Mouse (Mus musculus): ENCODE data around the gene Olfr1371. TPM values are rescaled to one million over a fixed set of nuclear protein-coding genes. Genes with fewer than 3 reads are reported as not detected.

The Olfr1371 gene
- total RNA-seq (2021) = not detected

DNA sequence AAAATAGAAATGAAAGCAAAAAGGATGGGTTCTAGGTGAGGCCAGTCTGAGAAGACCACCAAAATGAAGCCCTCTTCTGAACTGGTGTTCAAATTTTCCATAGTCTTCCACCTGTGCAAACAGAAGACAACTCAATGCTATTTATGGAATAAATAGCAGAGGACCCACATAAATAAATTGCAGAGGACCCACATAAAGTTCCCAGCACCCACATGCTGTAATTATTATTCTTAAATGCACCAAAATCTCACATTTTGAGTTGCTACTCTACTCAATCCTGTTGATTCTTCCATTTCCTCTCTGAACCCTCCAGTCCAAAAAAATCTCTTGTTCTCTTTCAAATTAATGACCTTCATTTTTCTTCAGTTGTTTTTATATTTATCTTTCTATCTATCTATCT lies at the start of gene Olfr1371:
Gene Olfr1371, minus strand, starts transcription at position 101 of the 400 bp plus-strand sequence.
- DNase-seq = no peak

DNA sequence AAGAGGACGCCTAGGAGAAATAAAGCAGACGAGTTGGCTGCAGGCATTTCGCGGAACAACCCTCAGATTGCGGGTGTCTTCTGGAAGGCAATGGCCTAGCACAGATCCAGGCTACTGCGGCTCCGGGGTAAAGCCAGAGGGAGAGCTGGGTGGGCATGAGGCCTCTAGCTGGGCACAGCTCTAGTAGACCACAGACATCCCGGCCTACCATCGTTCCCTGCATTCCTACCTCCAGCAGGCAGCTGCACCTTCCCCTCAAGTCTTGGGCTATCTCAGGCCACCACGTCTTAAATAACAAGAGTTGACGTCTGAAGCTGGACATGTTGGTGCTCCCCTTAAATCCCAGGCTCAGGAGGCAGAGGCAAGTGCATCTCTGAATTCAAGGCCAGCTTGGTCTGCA lies 48.6 kb upstream of the Olfr1371 start:
- no peak for DNase-seq

DNA sequence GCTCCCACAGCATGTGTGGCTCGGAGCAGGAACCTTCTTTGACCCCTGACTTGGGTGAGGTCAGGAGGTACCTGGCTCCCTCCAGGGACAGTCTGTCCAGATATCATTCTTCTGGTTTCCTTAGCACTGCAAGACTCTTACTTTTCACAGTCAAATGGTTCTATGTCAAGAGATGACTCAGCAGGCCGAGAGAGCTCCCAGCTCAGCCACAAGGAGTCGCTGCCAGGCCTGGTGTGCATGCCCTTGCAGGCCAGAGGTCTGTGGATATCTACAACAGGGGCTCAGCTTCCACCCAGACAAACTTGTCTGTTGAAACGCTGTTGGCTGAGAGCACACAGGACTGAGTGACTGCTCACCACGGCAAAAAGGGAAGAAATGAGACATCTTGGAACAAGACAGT lies 48.1 kb upstream of the Olfr1371 start:
- peak; percentile 82 for DNase-seq

DNA sequence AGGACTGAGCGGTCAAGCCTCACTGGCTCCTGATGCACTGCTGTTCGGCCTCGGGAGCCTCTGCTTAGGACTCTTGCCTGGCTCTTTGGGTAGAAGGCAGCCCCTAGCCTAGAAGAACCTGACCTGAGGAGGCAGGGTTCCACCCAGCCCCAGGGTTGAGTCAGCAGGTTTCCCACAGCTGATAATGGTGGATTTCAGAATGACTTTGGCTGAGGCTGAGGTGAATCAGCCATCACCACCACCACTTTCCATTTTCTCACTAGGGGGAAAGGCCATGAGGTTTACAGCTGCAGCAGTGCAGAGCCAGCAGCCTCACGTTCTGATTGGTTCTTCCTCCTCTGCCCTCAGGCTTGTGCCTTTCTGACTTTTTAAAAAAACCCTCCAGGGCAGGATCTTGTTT lies 47.1 kb upstream of the Olfr1371 start:
- DNase-seq = no peak

DNA sequence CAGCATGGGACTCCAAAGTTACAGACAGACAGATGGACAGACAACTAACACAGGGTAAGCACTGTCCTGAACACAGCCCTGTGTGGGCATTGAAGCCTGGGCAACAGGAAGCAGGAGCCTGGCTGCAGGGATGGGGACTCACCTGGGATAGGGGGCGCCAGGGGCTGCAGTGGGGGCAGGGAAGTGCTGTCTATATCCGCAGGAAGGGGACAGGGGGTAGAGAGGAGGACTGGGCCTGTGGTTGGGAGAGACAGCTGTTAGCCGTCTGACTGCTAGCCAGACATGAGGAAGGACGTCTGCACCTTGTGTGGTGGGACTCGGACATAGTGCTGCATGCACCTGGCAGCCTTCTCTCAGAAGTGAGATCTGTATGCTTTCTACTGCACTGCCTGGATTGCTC lies 44.9 kb upstream of the Olfr1371 start:
- no peak for DNase-seq

DNA sequence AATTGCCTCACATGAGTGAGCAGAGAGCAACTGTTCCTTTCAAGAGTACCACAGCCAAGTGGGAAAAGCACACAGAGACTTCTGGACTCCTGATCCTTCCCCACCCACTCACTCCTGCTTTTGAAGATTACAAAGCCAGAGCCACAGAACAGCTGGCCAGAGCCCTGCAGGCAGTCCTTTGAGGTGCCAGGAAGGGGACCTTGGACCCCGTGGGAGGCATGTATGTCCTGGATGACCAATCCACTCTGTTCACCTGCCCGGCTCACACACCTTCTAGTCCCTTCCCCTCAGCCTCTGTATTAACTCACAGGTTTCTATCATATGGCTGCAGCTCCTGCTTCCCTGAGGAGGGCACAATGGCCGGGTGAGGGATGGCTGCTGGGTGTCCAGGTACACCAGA lies 43.6 kb upstream of the Olfr1371 start:
- DNase-seq = no peak

DNA sequence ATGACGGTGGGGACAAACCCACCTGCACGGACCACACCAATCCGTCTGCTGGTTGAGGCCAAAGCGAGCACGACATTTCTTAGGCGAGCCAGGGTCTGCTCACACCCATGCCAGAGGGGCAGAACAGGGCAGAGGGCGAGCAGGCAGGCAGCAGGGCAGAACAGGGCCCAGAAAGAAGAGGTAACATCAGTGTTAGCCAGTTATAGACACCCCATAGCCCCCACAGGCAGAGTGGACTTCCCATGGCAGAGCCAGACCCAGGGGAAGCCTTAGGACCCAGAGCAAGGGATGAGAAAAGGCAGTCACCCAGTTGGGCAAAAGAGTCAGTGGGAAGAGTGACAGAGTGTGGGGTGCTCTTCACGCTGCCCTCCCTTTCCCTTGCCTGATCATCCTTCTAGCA lies 41.3 kb upstream of the Olfr1371 start:
- DNase-seq = no peak

DNA sequence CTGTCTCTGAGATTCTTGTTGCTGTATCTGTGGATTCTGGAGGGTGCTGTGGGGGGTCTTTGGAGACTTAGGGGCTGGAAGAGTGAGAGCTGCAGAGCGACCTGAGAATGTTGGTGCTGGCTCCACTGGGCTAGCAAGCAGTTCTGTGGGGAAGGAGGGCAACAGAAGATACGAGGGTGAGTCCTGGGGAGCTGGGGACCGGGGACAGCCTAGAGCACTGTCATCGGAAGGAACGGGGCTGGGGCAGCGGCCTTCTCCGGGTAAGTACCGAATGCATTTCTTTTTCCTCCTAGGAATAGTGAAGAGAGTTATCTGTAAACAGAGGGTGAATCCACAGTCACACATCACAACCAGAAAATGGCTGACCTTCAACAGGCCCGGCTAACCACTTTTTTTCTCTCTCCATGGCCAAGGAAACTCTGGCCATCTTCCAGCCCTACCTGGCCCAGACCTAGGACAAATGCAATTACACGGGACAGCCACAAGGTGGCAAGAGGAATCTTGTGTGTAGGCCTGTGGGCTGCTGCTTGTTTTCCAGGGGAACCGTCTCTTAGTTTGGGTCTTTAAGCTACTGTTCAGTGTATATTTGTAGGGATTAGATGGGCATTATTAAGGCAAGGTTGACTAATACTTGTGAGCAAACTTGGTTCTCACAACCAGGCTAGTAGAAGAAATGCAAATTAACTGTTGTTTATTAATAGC lies 40.0 kb upstream of the Olfr1371 start:
- DNase-seq = peak; percentile 82

DNA sequence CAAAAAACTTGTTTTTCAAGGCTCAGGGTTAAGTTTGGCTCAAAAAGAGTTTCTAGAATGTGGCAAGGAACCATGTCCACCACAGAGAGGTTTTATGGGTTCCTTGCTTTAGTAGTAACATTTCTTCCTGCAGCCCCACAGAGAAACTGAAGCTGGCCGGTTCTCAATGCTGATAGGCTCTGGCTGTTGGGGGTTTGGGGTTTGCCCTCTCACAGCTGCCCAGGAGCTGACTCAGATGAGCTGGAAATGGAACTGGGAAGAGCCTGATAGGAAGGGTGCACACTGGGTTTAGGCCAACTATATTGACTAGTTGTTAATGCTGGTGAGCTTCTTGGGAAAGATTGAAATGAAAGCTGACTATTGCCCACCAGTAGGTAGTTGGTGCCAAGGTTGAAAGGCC lies 38.9 kb upstream of the Olfr1371 start:
- no peak for DNase-seq

DNA sequence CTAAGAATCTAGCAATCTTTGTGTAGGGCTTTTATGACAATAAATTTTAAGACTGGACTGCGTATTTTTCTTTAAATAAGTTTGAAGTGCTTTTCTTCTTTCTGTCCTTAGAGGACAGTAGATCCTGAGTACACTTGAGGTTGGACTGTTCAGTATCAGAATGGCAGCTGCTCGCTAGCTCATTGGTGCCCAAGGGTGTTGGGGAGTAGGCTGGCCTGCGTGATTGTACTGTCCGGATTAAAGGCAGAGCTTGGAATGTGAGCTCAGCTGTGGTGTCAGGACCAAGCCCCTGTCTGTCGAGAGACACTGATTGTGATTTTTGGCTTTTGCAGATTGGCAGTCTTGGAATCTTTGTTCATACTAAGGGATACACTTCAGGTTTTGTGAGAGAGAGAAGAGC lies 38.0 kb upstream of the Olfr1371 start:
- DNase-seq = no peak

DNA sequence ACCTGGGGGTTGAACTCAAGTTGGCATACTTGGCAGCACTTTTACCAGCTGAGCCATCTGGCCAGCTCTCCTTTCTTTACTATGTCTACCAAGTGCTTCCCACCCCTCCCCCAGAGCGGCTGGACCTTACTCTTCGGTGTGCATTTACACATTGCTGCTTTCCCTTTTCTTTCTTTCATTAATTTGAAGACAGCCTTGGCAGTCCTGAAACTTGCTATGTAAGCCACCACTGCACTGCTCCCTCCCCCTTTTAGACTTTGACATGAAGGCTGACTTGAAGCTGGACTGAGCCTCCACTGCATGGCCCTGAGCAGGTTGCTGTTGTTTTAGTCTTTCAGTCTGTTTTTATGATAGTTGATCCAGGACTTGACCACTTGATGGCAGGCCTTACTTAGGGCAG lies 35.7 kb upstream of the Olfr1371 start:
- DNase-seq = no peak

DNA sequence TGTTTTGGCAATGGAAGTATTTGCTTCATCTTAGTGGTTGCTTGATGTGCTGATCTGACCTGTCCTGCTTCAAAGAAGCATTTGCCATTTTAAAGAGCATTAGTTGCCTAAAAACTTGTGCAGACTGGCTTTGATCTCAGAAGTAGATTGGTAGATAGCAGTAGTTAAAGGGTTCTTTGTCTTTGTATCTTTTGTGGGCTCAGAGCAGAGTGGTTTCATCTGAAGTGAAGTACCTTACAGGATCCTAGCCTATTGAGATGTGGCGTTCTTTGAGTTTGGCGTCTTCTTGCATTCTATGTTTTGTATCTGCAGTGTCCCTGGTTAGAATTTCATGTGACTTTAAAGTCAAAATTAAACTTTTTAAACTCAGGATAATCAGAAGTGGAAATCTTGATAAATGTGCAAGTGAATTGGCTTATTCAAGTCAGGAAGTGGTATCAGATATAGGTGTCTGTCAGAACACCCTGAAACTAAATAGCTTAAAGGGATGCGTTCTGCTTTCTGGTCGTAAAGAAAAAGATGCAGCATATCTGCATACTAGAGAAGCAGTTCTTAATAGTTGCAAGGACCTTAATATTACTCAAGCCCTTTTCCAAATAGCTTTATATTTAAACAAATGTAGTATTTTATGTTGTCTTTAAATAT lies 27.2 kb upstream of the Olfr1371 start:
- DNase-seq = no peak

DNA sequence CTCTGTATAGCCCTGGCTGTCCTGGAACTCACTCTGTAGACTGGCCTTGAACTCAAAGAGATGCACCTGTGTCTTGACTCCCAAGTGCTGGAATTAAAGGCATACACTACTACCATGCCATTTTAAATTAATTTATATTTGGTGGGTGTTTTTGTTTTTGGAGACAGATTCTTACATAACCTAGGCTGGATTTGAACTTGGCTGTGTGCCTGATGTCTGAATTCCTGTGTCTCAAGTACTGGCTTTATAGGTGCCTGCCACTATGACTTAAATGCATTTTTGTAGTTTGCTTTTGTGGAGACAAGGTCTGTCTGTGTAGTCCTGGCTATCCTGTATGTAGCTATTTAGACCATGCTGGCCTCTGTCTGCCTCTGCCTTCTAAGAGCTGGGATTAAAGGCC lies 20.7 kb upstream of the Olfr1371 start:
- no peak for DNase-seq

DNA sequence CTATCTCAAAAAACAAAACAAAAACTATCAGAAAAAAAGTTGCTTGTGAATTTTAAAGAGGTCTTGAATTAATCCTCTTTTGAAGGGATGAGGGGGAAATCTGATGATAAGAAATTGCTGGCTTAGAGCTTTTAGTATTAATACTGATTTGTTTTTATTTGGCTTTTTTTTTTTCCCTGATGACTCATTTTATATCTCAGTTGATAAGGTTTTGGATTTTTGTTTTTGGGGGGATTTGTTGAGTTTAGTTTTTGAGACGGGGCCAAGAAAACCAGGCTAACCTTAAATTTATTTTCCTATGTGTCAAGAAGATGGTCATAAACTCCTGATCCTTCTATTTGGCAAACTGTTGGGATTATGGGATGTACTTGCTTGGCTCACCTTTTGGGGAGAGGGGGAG lies 20.1 kb upstream of the Olfr1371 start:
- DNase-seq = no peak

DNA sequence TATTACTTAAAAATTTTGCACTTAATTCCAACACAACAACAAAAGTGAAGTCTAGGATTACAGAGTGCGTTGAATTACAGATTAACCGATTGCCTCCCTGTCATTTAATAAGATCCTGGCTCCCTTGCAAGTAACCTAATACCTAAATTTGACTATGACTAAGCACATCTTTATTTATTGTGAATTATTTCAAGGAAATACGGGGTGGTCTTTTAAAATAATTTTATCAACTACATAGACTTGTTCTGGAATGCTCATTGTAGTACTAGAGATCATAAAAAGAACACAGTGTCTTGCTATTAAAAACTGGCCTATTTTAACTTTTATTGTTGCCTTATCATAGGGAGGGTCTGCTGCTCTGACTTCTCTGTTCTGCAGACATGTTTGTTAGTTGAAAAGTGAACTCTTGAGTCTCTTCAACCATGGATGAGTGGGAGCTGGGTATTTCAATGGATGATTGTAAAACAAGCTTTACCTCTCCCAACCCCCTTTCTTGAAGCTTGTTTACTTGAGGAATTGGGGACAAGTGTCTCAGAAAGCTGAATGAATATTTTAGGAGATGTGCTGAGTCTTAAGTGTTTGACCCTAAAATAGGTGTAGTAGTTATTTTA lies 19.4 kb upstream of the Olfr1371 start:
- DNase-seq = no peak

DNA sequence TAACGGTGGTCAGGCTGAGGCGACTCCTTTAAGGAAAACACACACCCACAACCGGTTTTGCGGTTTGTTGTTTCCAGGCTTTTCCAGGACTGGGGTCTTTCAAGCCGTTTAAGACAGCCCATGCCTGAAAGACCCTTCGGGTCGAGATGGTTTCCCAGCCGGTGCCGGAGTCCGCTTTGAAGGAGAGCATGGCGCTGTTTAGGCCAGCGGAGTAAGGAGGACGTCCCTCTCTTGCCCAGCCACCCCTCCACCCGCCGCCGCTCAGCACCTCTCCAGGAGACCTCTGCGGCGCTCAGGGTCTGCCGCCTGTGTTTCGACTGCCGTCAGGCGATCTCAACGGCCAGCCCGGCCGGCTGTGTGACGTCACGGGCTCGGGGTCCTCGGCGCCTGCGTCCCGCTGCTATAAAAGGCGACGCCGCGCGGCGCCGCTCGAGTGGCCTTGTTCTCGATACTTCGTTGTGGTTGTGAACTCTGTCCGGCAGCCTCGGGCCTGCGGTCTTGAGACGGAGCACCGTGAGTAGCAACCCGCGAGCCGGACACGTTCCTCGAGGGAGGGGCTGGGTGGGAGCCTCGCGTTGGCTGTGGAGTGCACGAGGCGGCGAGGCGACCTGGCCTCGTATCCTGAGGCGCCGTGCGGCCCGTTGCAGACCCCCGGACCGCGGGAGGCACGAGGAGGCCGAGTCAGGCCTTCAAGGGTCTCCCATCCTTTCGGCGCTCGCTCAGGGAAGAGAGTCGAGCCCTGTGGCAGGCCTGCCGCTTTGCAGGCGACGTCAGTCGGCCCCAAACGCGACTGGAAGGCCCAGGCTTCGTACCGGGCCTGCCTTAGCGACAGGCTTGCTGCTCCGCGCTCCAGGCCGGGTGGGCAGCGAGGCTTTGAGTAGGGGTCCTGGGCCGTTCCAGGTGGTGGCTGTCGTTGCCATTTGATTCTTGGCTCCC lies 18.1 kb upstream of the Olfr1371 start, which contains the start of gene Skp1a:
Gene Skp1a, plus strand, starts transcription at position 390 of the 936 bp plus-strand sequence.
- DNase-seq = peak; percentile 95

DNA sequence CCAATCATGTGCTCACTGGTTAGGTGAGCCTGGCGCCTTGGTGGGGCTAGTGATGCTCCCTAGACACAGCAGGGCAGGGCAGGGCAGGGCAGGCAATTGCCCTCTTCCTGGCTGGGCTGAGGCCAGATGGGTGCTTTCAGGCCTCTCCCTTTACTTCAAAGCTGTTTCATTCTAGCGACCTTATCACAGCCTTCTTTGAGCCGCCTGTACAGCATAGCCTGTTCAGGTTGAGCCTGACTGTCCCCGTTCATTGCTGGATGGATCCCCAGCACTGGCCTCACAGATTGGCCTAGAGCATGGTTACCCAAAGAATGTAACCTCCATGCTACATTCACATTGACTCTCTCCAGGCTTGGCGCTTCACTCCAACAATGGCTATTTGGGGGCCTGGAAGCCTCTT lies 16.9 kb upstream of the Olfr1371 start:
- no peak for DNase-seq

DNA sequence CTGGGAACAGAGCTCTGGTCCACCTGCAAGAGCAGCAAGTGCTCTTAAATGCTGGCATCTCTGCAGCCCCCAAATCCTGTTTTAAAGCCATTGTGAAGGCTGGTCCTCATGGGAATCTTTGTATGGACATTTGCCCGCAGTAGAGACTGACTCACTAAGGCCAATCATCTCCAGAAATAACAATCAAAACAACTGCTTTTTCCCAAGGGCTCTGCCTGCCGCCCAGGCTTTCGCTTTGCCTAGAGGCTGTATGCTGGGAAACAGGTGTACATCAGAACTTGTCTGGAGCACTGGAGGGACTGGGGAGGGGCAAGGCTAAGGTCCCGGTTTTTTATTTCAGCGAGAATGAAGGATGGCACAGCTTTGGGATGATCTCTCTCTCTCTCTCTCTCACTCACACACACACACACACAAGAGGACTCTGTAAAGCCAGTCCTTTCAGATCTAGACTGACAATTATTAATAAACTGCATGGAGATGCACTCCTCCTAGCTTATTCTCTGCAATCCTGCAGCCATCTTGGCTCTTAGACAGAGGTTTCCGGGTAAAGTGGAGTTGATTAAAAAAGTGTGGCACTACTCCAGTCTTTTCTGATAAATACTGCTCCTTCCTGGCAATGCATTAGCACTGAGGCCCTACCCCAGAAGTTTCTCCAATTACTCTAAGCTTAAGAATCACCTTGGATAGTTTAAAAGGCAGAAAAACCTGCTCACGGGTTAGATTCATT lies 15.1 kb upstream of the Olfr1371 start:
- no peak for DNase-seq

DNA sequence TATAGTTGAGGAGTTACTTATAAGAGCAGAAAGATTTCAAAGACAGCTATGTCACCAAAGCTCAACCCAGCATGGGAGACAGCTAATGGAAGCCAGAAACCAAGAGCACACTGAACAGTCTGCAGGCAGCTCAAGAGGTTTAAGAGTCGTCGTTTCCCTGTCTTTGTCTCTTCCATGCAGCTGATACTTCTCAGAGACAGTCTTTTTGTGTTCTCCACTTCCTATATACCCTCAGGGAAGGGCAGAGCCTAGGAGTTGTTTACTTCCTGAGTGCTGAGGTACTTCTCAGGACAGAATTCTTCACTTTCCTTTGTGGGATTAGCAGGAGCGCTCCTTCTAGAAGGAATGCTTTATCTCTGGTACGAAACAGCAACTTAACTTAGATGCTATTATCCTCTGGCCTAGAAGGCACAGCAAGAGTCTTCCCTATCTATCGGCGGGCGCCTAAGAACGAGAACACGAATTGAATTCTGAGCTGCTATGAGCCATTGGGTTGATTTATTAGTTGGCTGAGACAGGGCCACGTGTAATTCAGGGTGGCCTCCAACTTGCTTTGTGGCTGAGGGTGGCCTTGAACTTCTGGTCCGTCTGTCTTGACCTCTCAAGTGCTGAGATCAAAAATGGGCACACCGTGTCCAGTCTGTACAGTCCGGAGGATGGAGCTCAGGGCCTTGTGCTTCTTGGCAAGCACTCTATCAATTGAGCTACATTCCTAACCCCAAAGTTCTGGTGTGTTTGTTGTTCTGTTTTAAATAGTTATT lies 13.9 kb upstream of the Olfr1371 start:
- DNase-seq = no peak

DNA sequence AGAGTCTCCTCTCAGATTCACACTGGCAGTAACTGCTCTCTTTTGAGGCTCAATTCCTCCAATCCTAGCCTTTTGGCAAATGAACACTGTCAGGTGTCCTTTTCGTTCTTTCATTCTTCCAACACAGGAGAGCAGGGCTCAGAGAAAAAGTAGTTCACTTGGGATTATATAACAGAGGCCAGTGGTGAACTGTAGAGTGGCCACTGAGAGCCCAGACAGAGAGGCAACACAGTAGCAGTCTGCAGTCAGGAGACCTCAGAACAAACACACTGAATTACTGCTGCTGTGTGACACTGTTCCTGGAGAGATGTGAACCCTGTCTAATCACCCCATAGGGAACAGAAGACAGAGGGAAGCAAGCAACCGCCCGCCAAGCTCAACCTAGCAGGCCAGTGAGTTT lies 13.3 kb upstream of the Olfr1371 start:
- DNase-seq = no peak

DNA sequence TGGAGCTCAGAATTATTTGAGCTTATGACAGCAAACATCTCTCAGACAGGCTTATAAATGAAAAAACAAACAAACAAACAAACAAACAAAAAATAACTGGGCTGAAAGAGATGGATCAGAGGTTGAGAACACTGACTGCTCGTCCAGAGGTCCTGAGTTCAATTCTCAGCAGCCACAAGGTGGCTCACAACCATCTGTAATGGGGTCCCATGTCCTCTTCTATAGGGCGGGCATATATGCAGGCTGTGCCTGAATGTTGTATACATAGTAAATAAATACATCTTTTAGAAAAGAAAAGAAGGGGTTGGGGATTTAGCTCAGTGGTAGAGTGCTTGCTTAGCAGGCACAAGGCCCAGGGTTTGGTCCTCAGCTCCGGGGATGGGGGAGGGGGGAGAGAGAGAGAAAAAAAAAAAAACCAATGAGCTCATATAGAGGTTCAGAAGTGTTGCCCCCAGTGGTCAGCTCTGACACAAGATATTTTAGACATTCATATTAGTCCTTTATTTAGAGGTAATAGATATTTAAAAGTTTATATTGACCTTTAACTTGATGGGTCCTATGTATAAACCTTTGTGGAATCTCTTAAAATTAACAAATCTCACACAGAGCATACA lies 12.3 kb upstream of the Olfr1371 start:
- no peak for DNase-seq
